Mouse (Mus musculus) mouse embryonic stem cell (cell line): ENCODE measurements around the gene Myl4.

Source experiments
- in situ Hi-C, 2 experiments: fragments of 300-500 bp; cut with MboI; formaldehyde crosslinking; loops; 1 replicate in 1 of 2; 3 replicates in 1 of 2; pipeline ENCODE4 v1.14.3; 2019 to 2020; ENCODE audit warnings: low sequenced_read_pairs in 2 of 2, low pct_unique_long_range_greater_than_20kb in 1 of 2, mixed read lengths in 1 of 2; ENCODE audit not compliant: unreplicated experiment in 1 of 2

The Myl4 gene

DNA sequence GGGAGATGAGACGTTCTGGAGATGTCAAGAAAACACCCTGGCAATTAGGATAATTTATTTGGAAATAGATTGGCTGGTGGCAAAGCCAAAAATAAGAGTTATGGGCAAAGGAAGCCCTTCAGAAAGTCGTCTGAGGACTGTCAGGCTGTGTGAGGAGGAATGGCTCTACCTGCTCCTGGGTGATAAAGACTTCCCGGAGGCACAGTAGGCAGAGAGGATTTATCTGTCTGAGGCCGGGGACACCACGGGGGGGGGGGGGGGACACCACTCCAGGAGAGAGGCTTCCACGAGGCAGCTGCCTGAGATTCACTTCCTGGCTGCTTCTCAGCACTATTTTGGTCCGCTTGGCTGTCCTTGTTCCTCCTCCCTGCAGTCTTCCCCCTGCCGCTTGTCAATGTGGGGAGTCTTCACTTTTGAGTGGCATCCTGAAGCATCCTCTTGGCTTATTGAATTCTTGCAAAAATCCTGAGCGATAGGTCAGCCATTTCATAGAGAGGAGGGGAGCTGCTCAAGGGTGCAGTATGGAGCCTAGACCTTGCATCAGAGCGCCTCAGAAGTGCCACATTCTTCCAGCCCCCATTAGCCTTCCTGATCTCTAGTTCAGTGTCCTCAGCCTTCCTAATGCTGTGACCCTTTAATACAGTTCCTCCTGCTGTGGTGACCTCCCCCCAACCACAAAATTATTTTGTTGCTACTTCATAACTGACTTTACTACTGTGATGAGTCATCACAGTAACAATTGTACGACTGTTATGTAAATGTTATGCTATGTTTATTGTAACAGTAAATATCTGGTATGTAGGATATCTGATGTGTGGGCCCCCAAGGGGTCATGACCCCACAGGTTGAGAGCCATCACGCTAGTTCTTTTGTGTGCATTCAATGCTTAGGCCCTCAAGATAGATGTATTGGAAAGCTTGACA is 71.8 kb downstream of the Myl4 start:
- in situ Hi-C loops, result no loop called here

DNA sequence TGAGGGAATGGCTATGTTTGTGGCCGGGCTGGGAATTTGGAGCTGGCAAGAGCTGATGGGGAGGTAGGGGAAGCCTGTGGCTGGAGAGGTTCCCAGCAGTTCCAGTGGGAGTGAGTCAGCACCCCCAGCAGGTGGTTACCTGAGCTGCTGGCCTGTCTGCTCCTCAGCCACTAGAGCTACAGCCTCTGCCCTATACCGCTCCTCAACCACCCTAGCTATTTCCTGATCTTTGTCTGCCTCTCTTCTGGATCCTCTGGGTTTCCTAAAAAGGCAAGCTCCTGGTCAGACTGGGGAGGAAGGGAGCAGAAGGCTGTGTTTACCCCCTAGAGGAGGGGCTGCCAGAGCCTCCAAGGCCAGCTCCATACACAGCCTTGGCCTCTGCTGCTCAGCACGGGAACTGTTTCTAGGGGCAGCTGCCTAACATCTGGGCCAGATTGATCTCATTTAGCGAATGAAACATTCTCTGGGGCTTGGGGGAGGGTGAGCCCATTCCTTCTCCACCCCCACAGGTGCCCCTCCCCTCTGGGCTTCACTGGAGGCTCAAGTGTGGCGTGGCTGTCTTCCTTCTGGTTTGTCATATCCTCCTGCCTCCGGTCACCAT is 74.4 kb downstream of the Myl4 start:
- in situ Hi-C loops, result no loop called here

GRCm38 (mm10) chr11:104625453-104626402 is 75.3 kb downstream of the Myl4 start:
- in situ Hi-C loops, result no loop called here

DNA sequence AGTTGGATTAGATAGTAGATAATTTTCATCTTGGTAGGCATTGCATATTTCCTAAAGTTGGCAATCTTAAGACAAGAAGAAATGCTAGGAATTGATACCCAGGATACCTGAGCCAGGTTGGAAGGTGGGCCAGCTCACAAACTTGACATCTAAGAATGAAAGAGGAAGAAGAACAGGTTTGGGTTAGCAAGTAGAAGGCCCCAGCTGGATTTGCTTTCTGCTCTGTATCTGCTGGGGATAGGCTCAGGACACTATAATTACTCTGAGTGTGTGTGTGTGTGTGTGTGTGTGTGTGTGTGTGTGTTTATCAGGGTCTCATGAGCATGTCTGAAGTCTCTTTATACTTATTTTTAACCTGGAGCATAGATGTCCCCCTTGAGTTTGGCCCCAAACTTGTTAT is 76.2 kb downstream of the Myl4 start:
- in situ Hi-C loops, result no loop called here

DNA sequence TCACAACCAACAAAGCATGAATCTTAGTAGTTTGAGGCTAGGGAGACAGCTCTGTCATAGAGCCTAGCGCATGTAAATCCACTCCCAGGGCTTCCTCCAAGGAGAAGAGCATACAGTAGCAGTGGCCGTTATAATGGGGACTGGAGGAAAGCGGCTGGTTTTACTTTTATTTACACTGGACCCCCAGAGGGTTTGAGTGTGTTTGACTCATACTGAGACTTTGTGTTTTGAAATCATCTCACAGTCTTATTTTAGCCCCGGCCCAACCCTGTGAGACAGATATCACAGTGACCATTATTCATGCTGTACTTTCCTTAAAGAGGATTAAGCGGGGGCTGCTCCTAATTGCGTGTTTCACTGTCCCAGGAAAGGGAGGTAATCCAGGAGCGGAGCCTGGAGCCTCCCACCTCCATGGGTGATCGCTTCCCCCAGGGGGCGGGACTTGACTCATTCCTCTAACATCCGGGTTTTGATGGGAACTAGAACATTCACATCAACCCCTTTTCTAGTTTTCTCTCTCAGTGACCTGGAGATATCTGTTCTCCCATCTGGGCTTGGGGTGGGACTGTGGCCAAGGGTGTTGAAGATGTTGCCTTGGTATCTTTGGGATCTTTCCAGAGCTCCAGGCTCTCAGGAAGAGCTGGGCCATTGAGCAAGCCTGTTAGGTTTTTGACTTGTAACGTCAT is 77.3 kb downstream of the Myl4 start:
- in situ Hi-C loops, result no loop called here

DNA sequence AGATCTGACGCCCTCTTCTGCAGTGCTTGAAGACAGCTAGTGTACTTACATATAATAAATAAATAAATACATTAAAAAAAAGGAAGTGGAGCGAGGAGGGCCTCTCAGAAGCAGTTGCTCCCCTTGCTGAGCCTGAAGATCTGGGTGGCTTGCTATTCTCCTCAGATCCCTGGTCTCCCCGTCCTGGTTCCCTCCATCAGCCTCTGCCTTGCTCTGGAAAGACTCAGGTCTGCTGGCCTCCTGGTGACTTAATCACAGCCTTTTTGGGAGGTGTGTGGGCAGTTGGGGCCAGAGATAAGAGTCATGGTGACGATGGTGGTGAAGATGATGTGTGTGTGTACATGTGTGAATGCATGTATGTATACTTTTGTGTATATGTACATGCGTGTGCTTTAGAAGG is 78.1 kb downstream of the Myl4 start:
- in situ Hi-C loops, result no loop called here

DNA sequence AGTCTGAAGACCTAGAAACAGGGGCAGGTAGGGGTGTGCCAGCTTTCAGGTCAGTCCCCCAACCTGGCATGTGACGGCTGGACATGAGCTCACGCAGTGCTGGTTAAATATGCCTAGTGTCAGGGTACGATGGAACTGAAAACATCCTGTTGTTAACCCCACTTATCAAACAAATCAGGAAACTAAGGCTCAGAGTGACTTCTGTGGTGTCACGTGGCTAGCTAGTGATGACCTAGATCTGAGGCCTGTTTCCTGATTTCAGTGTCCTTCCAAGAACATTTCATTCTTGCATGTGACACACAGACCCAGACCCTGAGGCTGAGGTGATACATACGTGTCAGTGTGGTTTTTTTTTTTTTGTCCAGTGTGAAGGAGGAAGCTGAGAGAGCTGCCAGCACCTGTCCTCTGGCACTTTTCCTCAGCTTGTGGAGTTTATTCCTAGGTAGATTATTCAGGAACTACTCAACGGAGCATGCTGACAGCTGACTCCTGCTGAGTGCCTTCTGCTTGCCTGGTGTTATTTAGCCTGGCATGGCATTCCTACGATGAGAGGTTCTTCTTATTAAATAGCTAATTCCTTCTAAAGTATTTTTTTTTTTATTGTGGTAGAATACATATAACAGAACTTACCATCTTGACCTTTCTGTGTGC is 79.8 kb downstream of the Myl4 start:
- in situ Hi-C loops, result no loop called here

- in situ Hi-C loops, result no loop called here
Measured at GRCm38 (mm10) chr11:104631306-104631705, 80.8 kb downstream of the Myl4 start.

DNA sequence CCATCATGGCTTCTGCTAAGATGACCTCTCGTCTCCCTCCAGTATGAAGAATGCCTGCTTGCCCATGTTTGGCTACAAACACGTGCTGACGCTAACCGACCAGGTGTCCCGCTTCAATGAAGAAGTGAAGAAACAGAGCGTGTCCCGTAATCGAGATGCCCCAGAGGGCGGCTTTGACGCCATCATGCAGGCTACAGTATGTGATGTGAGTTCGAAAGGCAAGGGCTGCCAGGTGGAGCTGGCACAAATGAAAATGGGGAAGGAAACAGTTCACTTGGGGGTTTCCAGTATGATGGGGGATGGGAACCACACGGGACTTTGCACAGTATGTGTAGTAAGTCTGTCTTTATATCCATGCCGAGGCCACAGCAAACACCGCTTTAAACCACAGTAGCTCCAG is 86.5 kb downstream of the Myl4 start:
- in situ Hi-C loops, result no loop called here

DNA sequence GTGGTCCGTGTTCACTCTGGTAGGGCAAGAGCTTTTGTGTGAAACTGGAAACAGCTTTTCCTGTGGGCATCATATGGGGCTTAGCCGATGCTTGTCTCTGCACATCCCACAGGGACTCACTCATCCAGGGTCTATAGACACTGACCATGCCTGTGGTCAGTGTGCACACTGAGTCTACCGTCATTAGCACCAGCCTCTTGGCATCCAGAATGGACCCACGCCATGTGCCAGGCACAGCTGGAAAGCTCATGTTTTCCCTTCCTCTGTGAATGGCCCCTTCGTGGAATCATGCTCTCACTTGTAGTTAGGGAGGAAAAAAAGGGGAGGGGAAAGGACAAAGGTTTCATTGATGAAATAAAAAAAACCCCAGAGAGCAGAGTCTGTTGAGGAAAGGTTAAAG is 87.5 kb downstream of the Myl4 start:
- in situ Hi-C loops, result no loop called here

- in situ Hi-C loops, result no loop called here
Measured at GRCm38 (mm10) chr11:104638906-104639305, 88.4 kb downstream of the Myl4 start.

GRCm38 (mm10) chr11:104639634-104640033 is 89.2 kb downstream of the Myl4 start:
- in situ Hi-C loops, result no loop called here

DNA sequence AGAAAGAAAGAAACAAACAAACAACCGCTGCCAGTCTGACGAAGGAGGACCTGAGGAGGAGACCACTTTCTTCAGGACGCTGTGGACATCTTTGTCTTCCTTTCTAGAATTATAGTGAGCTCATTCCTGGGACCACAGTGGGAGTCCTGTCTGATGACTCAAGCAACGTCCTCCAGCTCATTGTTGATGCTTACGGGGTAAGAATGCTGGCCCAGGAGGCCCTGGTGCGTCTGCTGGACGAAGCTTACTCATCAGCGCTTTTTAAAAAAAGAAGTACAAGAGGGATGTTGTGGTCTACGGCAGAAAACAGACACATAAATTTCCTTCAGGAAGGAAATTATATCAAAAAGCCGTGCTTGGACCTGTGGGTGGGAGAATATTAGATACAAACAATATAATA is 90.4 kb downstream of the Myl4 start:
- in situ Hi-C loops, result no loop called here

- in situ Hi-C loops, result no loop called here
Measured at GRCm38 (mm10) chr11:104643236-104643635, 92.8 kb downstream of the Myl4 start.
